Mouse (Mus musculus) spleen, adult 18-20 months (tissue): ENCODE data around the gene Adarb1.

Experiments used
- DNase-seq, 2 experiments: peaks; one replicate each; pipeline ENCODE4 v3.0.0; 2022; ENCODE audit warnings: mixed read lengths in 2 of 2

The Adarb1 gene

GRCm38 (mm10) chr10:77258704-77259621, 159.1 kb downstream of the Adarb1 start, which contains the start of gene Pofut2:
Gene Pofut2, plus strand, starts transcription at chr10:77259218.
- peak; percentile 91 to 94 for DNase-seq

GRCm38 (mm10) chr10:77258041-77258590, 160.0 kb downstream of the Adarb1 start:
- no peak for DNase-seq

DNA sequence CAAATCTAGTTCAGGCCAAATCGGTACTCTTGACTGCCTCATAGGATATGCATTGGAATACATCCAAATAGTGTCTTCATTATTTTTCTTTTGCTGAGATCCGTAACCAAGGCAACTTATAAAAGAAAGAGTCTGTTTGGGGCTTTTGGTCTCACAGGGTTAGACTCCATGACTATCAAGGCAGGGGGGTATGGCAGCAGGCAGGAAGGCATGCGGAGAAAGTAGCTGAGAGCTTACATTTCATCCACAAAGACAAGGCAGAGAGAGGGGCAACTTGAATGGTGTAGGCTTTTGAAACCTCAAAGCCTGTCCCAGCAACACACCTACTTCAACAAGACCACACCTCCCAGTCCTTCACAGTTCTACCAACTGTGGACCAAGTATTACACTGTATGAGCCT, 162.4 kb downstream of the Adarb1 start:
- no peak for DNase-seq

DNA sequence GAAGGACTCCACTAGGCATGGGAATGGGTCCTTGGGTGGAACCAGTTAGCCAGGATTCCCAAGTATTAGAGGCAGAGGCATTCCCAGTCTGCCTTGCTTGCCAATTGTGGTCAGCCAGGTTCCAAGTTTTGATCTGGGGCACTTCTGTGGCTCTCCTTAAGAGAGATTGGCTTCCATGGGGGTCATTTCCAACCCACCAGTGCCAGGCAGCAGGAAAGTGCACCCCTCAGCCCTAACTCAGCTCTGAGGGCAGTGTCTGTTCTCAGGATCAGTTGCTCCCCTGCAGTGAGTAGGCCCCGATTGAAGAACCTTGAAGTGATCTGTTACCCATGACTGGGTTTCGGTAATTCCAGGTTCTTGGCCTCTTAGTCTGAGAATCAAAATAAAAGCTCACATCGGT, 162.8 kb downstream of the Adarb1 start:
- no peak for DNase-seq

GRCm38 (mm10) chr10:77252790-77253189, 165.3 kb downstream of the Adarb1 start:
- peak; percentile 26 to 64 for DNase-seq

GRCm38 (mm10) chr10:77251784-77252539, 166.1 kb downstream of the Adarb1 start:
- no peak for DNase-seq

GRCm38 (mm10) chr10:77251223-77251783, 166.8 kb downstream of the Adarb1 start:
- no peak for DNase-seq

- no peak for DNase-seq
Measured at GRCm38 (mm10) chr10:77247707-77248106, 170.4 kb downstream of the Adarb1 start.

DNA sequence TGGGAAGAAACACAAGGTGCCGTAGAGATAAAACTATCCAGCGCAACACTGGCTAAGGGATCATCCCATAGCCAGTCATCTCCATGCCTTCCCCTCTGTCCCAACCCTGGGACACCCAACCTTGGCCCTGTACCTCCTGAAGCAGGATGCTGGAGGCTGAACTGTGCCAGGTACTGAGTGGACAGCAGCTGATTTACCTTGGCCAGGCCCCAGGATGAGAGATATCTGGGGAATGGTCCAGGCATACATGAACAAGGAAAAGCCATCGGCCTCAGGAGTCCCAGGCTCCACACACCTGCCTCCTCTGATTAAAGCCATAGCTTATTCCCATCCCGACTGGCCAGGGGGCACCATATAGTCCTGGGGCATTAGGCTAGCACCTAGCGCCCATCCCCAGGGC, 171.0 kb downstream of the Adarb1 start:
- no peak for DNase-seq

DNA sequence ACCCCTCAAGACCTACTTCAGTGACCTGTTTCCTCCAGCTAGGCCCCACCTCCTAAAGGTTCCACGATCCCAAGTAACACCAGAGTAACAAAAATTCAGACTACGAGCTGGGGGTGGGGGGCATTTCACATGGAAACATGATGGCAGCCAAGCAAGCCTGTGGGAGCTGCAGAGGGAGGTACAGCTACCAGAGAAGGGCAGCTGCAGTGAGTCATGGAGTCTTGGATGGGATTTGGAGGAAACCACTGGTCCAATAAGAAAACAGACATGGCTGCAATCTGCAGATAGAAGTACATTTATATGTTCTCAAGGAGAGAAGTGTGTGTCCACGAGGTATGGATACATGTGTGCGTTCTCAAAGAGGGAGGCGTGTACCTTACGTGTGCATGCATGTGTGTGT, 173.3 kb downstream of the Adarb1 start:
- DNase-seq: no peak

DNA sequence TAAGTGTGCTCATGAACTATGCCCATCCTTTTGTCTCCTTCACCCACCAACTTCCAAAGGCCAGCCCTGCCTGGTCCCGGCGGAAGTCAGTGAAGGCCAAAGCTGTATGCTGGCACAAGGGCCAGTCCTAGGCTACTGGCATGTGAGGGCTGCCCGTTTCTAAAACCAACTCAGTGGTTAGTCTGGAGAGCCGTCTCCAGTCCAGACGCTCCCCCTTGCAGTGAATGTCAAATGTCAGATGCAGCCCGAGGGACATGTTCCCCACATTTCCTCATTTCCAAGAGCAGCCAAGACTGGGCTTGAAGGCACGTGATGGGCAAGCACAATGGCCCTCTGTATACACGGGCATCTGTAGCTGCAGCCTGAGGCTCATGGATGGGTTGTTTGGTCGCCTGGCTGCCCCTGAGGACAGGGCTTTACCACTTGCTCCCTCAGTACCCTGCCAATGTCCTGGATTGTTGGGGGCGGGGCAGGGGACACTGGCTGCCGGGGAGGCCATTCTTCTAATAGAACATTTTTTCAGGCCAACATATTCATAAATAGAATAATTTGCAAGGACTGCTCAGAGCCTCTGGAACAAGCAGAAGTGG, 174.4 kb downstream of the Adarb1 start:
- DNase-seq: no peak

DNA sequence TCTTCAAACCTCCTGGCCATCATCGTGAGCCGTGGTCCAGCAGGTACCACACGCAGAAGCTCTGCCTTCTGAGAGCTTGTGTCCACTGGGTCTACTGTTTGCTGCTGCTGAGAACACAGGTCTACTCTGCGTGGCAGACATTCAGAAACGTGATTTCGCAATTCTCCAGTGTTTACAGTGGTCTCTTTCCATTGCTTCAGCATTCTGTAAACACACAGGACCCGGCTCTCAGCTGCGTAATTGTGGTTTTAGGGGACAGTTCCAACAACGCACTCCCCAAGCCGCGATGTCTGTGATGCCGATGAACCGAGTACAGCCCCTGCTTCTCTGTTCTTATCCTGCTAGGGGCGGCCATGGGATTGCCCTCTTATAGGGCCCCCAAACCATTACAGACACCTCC, 175.2 kb downstream of the Adarb1 start:
- no peak for DNase-seq

GRCm38 (mm10) chr10:77242396-77242795, 175.7 kb downstream of the Adarb1 start:
- DNase-seq: no peak

GRCm38 (mm10) chr10:77240764-77241163, 177.3 kb downstream of the Adarb1 start:
- DNase-seq: no peak
